ENCODE assay signal across 8 mouse cellular contexts in the genomic region with DNA sequence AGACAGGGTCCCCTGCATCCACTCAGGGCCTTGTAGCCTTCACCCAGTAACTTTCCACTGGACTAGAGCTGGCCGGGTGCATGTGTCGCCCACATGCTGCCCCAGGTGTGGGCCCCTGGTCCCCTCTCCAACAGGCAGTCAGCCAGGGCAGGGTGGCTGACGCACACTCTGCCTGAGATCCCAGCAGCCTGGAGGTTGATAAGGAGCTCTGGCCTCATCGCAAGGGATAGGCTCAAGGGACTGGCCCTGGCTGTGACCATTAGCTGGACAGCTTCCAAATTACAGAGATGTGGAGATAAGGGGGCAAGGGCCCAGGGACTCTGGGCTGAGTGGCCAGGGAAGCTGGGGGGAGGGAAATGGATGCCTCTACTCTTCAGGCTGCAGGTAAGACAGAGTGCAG. TPM values are rescaled to one million over a fixed set of nuclear protein-coding genes. Genes with fewer than 3 reads are reported as not detected.
A peak's percentile ranks its signal among the peaks of the same experiment; 100 is the strongest.
DNase-seq lines count a peak whose midpoint lies in the region; ATAC-seq and TF ChIP-seq lines count a peak whose summit lies in the region.

No protein-coding gene starts in this region.

- peaks cover 63% of the 10 kb centered on the region for H3K4me1 ChIP-seq in heart, embryonic 10.5 days
- H3K4me1 ChIP-seq in midbrain, postnatal 0 days (ENCODE audit: insufficient read depth, low read length): peaks cover 6% of the 10 kb centered on the region; the same call in 1 of the 2 replicates
- H3K4me1 ChIP-seq in hindbrain, embryonic 10.5 days (replicated peaks): peaks cover 57% of the 10 kb centered on the region

- H3K9ac ChIP-seq in midbrain, postnatal 0 days (replicated peaks; ENCODE audit: low read length, poor library complexity, severe bottlenecking): no peak overlapping the region

- ATAC-seq in midbrain, postnatal 0 days (ENCODE audit: low FRiP score): no peak

- H3K4me2 ChIP-seq in midbrain, postnatal 0 days (ENCODE audit: low read depth, low read length, poor library complexity, severe bottlenecking): no peak overlapping the region

- peak overlapping the region; percentile 1; the same call in 1 of the 2 replicates for H3K27ac ChIP-seq in heart, embryonic 10.5 days
- no peak overlapping the region for H3K27ac ChIP-seq in midbrain, postnatal 0 days (ENCODE audit: low read depth, low read length)
- no peak overlapping the region for H3K27ac ChIP-seq in hindbrain, embryonic 10.5 days

- WGBS in heart, embryonic 10.5 days: 22% methylated on average over 4 of the region's 4 CpGs
- WGBS in midbrain, postnatal 0 days: 71% methylated on average over 4 of the region's 4 CpGs
- WGBS in hindbrain, embryonic 10.5 days: 74% methylated on average over 4 of the region's 4 CpGs

- intact Hi-C loops in left cerebral cortex, postnatal 25 days (cut with DNase I): loop anchor here (5.0 to 10.0 kb wide), 3 partner anchors 84 to 276 kb away; a partner anchor contains a TSS

- H3K4me3 ChIP-seq in heart, embryonic 10.5 days: no peak overlapping the region
- no peak overlapping the region for H3K4me3 ChIP-seq in midbrain, postnatal 0 days (ENCODE audit: low read depth, low read length)
- H3K4me3 ChIP-seq in hindbrain, embryonic 10.5 days: no peak overlapping the region

- H3K9me3 ChIP-seq in heart, embryonic 10.5 days: no peaks in the 10 kb centered on the region
- H3K9me3 ChIP-seq in midbrain, postnatal 0 days (ENCODE audit: low read length): no peaks in the 10 kb centered on the region
- no peaks in the 10 kb centered on the region for H3K9me3 ChIP-seq in hindbrain, embryonic 10.5 days

- DNase-seq in 3134 (ENCODE audit: extremely low read depth, insufficient read length, low spot score): peak; percentile 87
- peak; percentile 69 for DNase-seq in 3T3-L1 (ENCODE audit: low read depth, low spot score)
- no peak for DNase-seq in heart, embryonic 10.5 days (ENCODE audit: low spot score)
- peak; percentile 65 for DNase-seq in kidney, postnatal 10 days
- DNase-seq in gastrocnemius, postnatal 10 days: no peak
- DNase-seq in midbrain, postnatal 0 days (ENCODE audit: low spot score): no peak
- no peak for DNase-seq in hindbrain, embryonic 10.5 days (ENCODE audit: low spot score)
- DNase-seq in left cerebral cortex, postnatal 25 days (ENCODE audit: low spot score in 2 of 2): no peak

- TF ChIP-seq CTCF in midbrain, postnatal 0 days (IDR thresholded peaks at IDR 0.05): no peak

- no peaks in the 10 kb centered on the region for H3K36me3 ChIP-seq in heart, embryonic 10.5 days
- H3K36me3 ChIP-seq in midbrain, postnatal 0 days (ENCODE audit: insufficient read depth, low read length): 0 out of 2 replicates have a peak, but pooled peaks cover 7% of the 10 kb centered on the region
- H3K36me3 ChIP-seq in hindbrain, embryonic 10.5 days: no peaks in the 10 kb centered on the region

- H3K27me3 ChIP-seq in heart, embryonic 10.5 days (ENCODE audit: insufficient read depth, poor library complexity, severe bottlenecking): peaks cover 85% of the 10 kb centered on the region
- no peaks in the 10 kb centered on the region for H3K27me3 ChIP-seq in midbrain, postnatal 0 days (ENCODE audit: insufficient read depth, low read length)
- H3K27me3 ChIP-seq in hindbrain, embryonic 10.5 days (ENCODE audit: insufficient read depth, poor library complexity, severe bottlenecking): peaks cover 22% of the 10 kb centered on the region

RNA-seq across cellular contexts. Expression of a gene that starts 24.3 kb away (rescaled TPM):
- polyA plus RNA-seq in heart, embryonic 10.5 days (2016; fragmentation: Nextera tagmentation; extraction: Ambion mirVana): 11.8 and 13.7 TPM in 2 replicates
- 1 to 10 TPM; 5.3 TPM for total RNA-seq in gastrocnemius, postnatal 10 days (2021)
- total RNA-seq in midbrain, postnatal 0 days (2014; rRNA removed): 11.7 and 12.4 TPM in 2 replicates
- polyA plus RNA-seq in midbrain, postnatal 0 days (2015; fragmentation: Nextera tagmentation; extraction: Ambion mirVana): 12.6 and 14.6 TPM in 2 replicates
- 19.3 and 20.2 TPM in 2 replicates for polyA plus RNA-seq in hindbrain, embryonic 10.5 days (2016; fragmentation: Nextera tagmentation; extraction: Ambion mirVana)
- 1 to 10 TPM; 4.6 to 4.9 TPM for total RNA-seq in left cerebral cortex, postnatal 25 days (2021)

RNA-seq across cellular contexts. Expression of a gene that starts 29.2 kb away (rescaled TPM):
- polyA plus RNA-seq in heart, embryonic 10.5 days (2016; fragmentation: Nextera tagmentation; extraction: Ambion mirVana): 0.59 and 0.68 TPM in 2 replicates
- total RNA-seq in gastrocnemius, postnatal 10 days (2021): under 1 TPM; 0.43 to 0.59 TPM
- 42.0 and 42.1 TPM in 2 replicates for total RNA-seq in midbrain, postnatal 0 days (2014; rRNA removed)
- 72.0 and 82.5 TPM in 2 replicates for polyA plus RNA-seq in midbrain, postnatal 0 days (2015; fragmentation: Nextera tagmentation; extraction: Ambion mirVana)
- polyA plus RNA-seq in hindbrain, embryonic 10.5 days (2016; fragmentation: Nextera tagmentation; extraction: Ambion mirVana): 0.63 and 1.1 TPM in 2 replicates
- 100 to 1,000 TPM; 318 to 355 TPM for total RNA-seq in left cerebral cortex, postnatal 25 days (2021)

RNA-seq across cellular contexts. Expression of a gene that starts 41.2 kb away (rescaled TPM):
- polyA plus RNA-seq in heart, embryonic 10.5 days (2016; fragmentation: Nextera tagmentation; extraction: Ambion mirVana): 10.7 and 12.8 TPM in 2 replicates
- total RNA-seq in gastrocnemius, postnatal 10 days (2021): 10 to 100 TPM; 12.3 to 21.0 TPM
- total RNA-seq in midbrain, postnatal 0 days (2014; rRNA removed): 20.2 and 24.1 TPM in 2 replicates
- polyA plus RNA-seq in midbrain, postnatal 0 days (2015; fragmentation: Nextera tagmentation; extraction: Ambion mirVana): 11.4 and 12.2 TPM in 2 replicates
- polyA plus RNA-seq in hindbrain, embryonic 10.5 days (2016; fragmentation: Nextera tagmentation; extraction: Ambion mirVana): 13.5 and 15.8 TPM in 2 replicates
- 10 to 100 TPM; 16.8 to 22.3 TPM for total RNA-seq in left cerebral cortex, postnatal 25 days (2021)

Comparison
In these comparisons a context has a peak if more than half of its experiments do, and no peak if none do; other contexts are left out.
1. DNase-seq: peak in 3134 (single experiment), 3T3-L1 (single experiment) and kidney, postnatal 10 days (single experiment); none in heart, embryonic 10.5 days (single experiment), gastrocnemius, postnatal 10 days (single experiment), midbrain, postnatal 0 days (single experiment), hindbrain, embryonic 10.5 days (single experiment) and left cerebral cortex, postnatal 25 days (0 of 2).
2. RNA of a gene that starts 29.2 kb away (total RNA-seq): 318 to 355 TPM in left cerebral cortex, postnatal 25 days and 42.0 to 42.1 TPM in midbrain, postnatal 0 days; 0.43 to 0.59 TPM in gastrocnemius, postnatal 10 days; every median in the first group is over 10 times any median in the second.